Mouse (Mus musculus): ENCODE data around the gene Sap30bp. TPM values are rescaled to one million over a fixed set of nuclear protein-coding genes. Genes with fewer than 3 reads are reported as not detected.

Gene Sap30bp
- total and polyA plus RNA-seq, 3 experiments = 9.1 to 18.1 (median 16.4) TPM

DNA sequence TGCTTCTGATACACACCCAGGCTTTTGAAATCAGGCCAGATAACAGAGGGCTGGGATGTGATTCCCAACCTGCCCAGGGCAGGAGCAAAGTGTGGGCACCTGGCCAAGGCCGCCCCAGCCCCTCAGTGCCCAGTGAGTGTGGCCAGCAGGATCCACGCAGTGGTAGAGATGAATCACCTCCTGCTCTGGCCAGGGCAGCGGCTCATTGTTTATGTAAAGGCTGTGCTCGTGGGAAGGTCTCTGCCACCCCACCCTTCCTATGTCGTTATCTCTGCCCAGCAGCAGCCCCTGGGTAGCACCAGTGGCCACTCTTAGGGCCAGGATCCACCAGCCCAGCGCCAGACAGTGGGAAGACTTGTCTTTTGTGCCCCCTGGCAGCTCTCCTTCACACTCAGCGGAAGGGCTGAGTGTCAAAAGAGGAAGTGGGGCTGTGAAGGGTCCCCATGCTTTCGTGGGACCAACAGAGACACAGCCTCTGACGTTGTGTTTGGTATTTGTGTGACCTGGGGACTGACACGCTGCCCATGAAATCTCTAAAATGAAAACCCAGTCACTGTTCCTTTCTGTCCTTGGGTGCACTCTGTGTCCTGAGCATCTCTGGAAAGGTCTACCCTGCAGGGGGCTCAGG, 32.0 kb downstream of the Sap30bp start:
- no peaks in the 10 kb centered on the region for H3K36me3 ChIP-seq (ENCODE audit: control insufficient read depth, insufficient read depth, low read length)

DNA sequence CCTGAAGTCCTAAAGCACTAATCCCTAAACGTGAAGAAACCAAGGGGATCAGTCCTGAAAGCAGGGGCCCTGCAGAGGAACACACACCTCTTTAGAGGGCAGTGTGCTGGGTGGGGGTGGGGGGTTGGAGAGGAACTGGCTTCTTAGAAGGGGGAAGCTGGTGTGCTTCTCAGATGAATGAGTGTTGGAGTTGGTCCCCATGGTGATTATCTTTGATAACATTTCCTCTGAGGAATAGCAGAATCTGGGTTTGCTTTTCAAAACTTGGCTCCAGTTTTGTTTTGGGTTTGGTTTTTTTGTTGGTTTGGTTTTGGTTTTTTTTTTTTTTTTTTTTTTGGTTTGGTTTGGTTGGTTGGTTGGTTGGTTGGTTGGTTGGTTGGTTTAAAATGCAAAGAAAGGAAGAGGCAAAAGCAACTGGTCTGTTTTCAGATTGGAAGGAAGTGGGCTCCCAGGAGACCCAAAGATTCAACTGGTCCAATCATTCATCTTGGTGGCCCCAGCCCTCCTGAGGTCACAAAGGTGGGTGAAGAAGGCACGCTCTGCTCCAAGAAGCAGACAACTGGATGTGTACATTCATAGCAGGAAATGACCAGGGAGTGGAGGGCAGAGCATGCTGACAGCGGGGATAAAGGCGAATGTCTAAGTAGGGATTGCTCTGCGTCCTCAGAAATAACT, 35.8 kb downstream of the Sap30bp start:
- Histone ChIP-seq H3K27ac (no peak overlapping the region), H3K36me3 (ENCODE audit: control insufficient read depth, insufficient read depth, low read length) (no peaks in the 10 kb centered on the region), H3K4me3 (no peak overlapping the region), H3K79me2 (replicated peaks; ENCODE audit: control insufficient read depth, insufficient read depth, low read length) (no peaks in the 10 kb centered on the region), H3K4me1 (ENCODE audit: control insufficient read depth, insufficient read depth, low read length) (peaks cover 1% of the 10 kb centered on the region; the same call in 1 of the 2 replicates), H3K9ac (ENCODE audit: low read depth, low read length) (no peak overlapping the region), H3K27me3 (ENCODE audit: control insufficient read depth, insufficient read depth, low read length) (no peaks in the 10 kb centered on the region)
- DNase-seq = no peak
- TF ChIP-seq EP300 (IDR thresholded peaks at IDR 0.05; ENCODE audit: insufficient read depth, low read depth, low read length) (no peak), POLR2A (IDR thresholded peaks at IDR 0.05; ENCODE audit: insufficient read depth, low read depth, low read length) (no peak), CTCF (IDR thresholded peaks at IDR 0.05) (no peak)
- intact Hi-C loops (cut with DNase I) = no loop called here
- 38% methylated on average over 5 of the region's 5 CpGs for WGBS

More for the DNA sequence above, 32.0 kb downstream of the Sap30bp start:
- TF ChIP-seq POLR2A (IDR thresholded peaks at IDR 0.05; ENCODE audit: insufficient read depth, low read depth, low read length) (no peak), EP300 (IDR thresholded peaks at IDR 0.05; ENCODE audit: insufficient read depth, low read depth, low read length) (0 out of 2 replicates have a peak, but pooled peaks have one; percentile 15)
- 48% methylated on average over 10 of the region's 10 CpGs for WGBS
- Histone ChIP-seq H3K79me2 (replicated peaks; ENCODE audit: control insufficient read depth, insufficient read depth, low read length) (no peaks in the 10 kb centered on the region), H3K27me3 (ENCODE audit: control insufficient read depth, insufficient read depth, low read length) (no peaks in the 10 kb centered on the region), H3K4me3 (no peak overlapping the region), H3K9ac (ENCODE audit: low read depth, low read length) (no peak overlapping the region), H3K4me1 (ENCODE audit: control insufficient read depth, insufficient read depth, low read length) (peaks cover 1% of the 10 kb centered on the region; the same call in 1 of the 2 replicates), H3K27ac (peak overlapping the region; percentile 28)
- intact Hi-C loops (cut with DNase I) = no loop called here
- DNase-seq = peak; percentile 45 to 70

DNA sequence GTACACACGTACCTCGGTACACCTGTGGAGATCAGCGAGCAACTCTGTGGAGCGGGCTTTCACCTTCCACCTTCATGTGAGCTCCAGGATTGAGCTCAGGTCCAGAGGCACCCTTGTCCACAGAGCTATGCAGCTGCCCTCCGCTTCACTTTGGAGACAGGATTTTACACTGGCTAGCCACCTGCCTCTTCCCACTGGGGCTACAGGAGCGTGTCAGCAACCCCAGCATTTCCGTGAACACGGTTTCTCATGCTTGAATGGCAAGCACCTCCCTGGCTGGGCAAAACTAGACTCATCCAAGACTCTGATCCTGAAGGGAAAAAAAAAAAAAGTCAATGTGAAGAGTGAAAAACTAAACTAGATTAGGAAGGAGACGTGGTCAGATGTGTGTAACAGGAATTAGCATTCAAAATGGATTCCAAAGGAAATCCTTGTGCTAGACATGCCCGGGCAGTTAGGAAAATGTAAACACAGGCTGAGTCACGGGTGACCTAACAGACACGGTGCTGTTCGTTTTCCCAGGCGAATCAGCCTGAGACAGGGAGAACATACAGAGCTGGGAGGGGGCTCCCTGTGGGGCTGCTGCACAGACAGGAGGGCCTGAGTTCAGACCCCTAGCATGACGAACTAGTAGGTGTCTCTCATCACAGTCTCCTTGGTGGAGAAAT, 37.1 kb downstream of the Sap30bp start:
- Histone ChIP-seq H3K36me3 (ENCODE audit: control insufficient read depth, insufficient read depth, low read length) (no peaks in the 10 kb centered on the region), H3K9ac (ENCODE audit: low read depth, low read length) (no peak overlapping the region), H3K27ac (no peak overlapping the region), H3K4me3 (no peak overlapping the region), H3K27me3 (ENCODE audit: control insufficient read depth, insufficient read depth, low read length) (peaks cover 9% of the 10 kb centered on the region), H3K79me2 (replicated peaks; ENCODE audit: control insufficient read depth, insufficient read depth, low read length) (no peaks in the 10 kb centered on the region), H3K4me1 (ENCODE audit: control insufficient read depth, insufficient read depth, low read length) (peaks cover 1% of the 10 kb centered on the region; the same call in 1 of the 2 replicates)
- WGBS = 63% methylated on average over 15 of the region's 15 CpGs
- TF ChIP-seq CTCF (IDR thresholded peaks at IDR 0.05) (no peak), POLR2A (IDR thresholded peaks at IDR 0.05; ENCODE audit: insufficient read depth, low read depth, low read length) (no peak), EP300 (IDR thresholded peaks at IDR 0.05; ENCODE audit: insufficient read depth, low read depth, low read length) (no peak)
- intact Hi-C loops (cut with DNase I) = no loop called here
- no peak for DNase-seq

DNA sequence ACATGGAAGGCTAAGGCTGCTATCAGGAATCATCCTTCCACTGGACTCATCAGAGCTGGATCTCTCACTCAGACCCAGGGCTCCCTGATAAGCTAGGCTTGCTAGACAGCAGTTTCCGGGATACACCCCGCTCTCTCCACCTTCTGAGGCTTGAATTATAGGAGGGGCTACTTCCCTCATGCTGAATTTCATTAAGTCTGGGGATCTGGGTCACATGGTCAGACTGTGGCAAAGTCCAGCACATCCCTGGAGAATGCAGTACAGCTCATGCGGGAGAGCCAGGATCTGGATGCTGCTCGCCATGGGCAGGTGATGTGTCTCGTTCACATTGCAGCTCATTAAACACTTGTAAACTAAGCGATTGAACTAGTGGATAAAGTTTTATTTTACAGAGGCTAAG, 37.9 kb downstream of the Sap30bp start:
- intact Hi-C loops (cut with DNase I) = no loop called here
- Histone ChIP-seq H3K4me3 (no peak overlapping the region), H3K4me1 (ENCODE audit: control insufficient read depth, insufficient read depth, low read length) (peaks cover 3% of the 10 kb centered on the region; the same call in 1 of the 2 replicates), H3K27ac (no peak overlapping the region), H3K9ac (ENCODE audit: low read depth, low read length) (no peak overlapping the region), H3K36me3 (ENCODE audit: control insufficient read depth, insufficient read depth, low read length) (no peaks in the 10 kb centered on the region), H3K27me3 (ENCODE audit: control insufficient read depth, insufficient read depth, low read length) (peaks cover 10% of the 10 kb centered on the region), H3K79me2 (replicated peaks; ENCODE audit: control insufficient read depth, insufficient read depth, low read length) (no peaks in the 10 kb centered on the region)
- TF ChIP-seq EP300 (IDR thresholded peaks at IDR 0.05; ENCODE audit: insufficient read depth, low read depth, low read length) (no peak), POLR2A (IDR thresholded peaks at IDR 0.05; ENCODE audit: insufficient read depth, low read depth, low read length) (no peak), CTCF (IDR thresholded peaks at IDR 0.05) (no peak)
- WGBS = 67% methylated on average over 6 of the region's 6 CpGs
- no peak for DNase-seq

DNA sequence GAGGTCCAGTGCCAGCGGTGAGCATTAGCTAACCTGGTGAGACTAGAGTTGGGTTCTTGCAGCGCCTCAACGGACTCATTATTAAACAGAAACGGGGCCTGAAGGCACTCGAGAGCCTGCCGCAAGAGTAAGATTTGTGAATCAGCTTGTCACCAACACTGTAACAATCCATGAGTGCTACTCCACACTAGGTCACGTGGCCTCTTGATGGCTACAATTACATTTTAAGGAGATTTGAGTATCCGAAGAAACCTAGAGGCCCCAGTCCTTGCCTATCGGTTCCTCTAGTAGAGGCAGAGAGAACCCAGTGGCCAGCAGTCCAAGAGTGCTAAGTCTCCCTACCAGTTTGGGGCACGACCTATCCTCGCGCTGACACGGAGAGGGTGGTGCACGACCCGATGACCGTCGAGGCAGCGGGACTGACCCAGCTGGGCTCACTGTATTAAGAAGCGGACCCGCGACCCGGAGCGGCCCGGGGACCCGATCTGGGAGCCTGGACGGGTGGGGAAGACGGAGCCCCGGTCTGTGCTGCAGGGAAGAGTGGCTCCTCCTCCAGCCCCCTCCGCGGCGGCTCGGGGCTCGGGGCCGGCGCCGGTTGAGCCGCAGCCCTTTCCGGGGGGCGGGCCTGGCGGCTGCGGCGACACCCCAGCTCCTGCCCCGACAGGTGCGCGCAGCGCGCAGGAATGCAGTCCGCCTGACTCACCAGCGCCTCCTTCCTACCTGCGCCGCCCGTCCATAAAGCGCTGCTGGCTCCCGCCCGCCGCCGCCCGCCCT, 41.4 kb downstream of the Sap30bp start, which contains the start of gene Itgb4:
Itgb4 (plus strand) TSS at position 401 of the 774 bp plus-strand sequence.
- DNase-seq = peak; percentile 43 to 62
- Histone ChIP-seq H3K27ac (peak within 1 kb of the TSS; percentile 36), H3K9ac (ENCODE audit: low read depth, low read length) (peak within 1 kb of the TSS; percentile 64)

More for the DNA sequence above, 41.4 kb downstream of the Sap30bp start, which contains the start of gene Itgb4:
- Histone ChIP-seq H3K79me2 (replicated peaks; ENCODE audit: control insufficient read depth, insufficient read depth, low read length) (no peaks in the 10 kb centered on the region), H3K4me3 (peak within 1 kb of the TSS; percentile 41), H3K36me3 (ENCODE audit: control insufficient read depth, insufficient read depth, low read length) (no peaks in the 10 kb centered on the region), H3K27me3 (ENCODE audit: control insufficient read depth, insufficient read depth, low read length) (peaks cover 10% of the 10 kb centered on the region), H3K4me1 (ENCODE audit: control insufficient read depth, insufficient read depth, low read length) (0 out of 2 replicates have a peak, but pooled peaks cover 2% of the 10 kb centered on the region)
- WGBS = 17% methylated on average over 37 of the region's 58 CpGs
- TF ChIP-seq POLR2A (IDR thresholded peaks at IDR 0.05; ENCODE audit: insufficient read depth, low read depth, low read length) (no peak), EP300 (IDR thresholded peaks at IDR 0.05; ENCODE audit: insufficient read depth, low read depth, low read length) (no peak), CTCF (IDR thresholded peaks at IDR 0.05) (peak; percentile 27)
- intact Hi-C loops (cut with DNase I) = no loop called here
